Mouse (Mus musculus) thymus, adult 2 months (tissue): ENCODE data around the gene Syt16. TPM values are rescaled to one million over a fixed set of nuclear protein-coding genes. Genes with fewer than 3 reads are reported as not detected.

Source experiments
- DNase-seq: peaks from one replicate; pipeline ENCODE4 v3.0.0; 2021
- H3K27ac ChIP-seq: fragments of 200-500 bp; 2 replicates; pipeline ENCODE4 v1.5.1; 2012; ENCODE audit warnings: low read length, control low read depth; ENCODE audit not compliant: control insufficient read depth, insufficient read depth
- H3K27me3 ChIP-seq: fragments of 200-500 bp; 2 replicates; pipeline ENCODE4 v1.6.1; 2012; ENCODE audit warnings: mild to moderate bottlenecking, low read length, moderate library complexity, mixed read lengths; ENCODE audit not compliant: control insufficient read depth, insufficient read depth
- H3K36me3 ChIP-seq: fragments of 200-500 bp; 2 replicates; pipeline ENCODE4 v1.6.1; 2012; ENCODE audit warnings: mild to moderate bottlenecking, low read length, moderate library complexity; ENCODE audit not compliant: control insufficient read depth, insufficient read depth
- H3K4me1 ChIP-seq: fragments of 200-500 bp; replicated peaks from 2 replicates; pipeline ENCODE4 v1.6.1; 2012; ENCODE audit warnings: low read length; ENCODE audit not compliant: control insufficient read depth, insufficient read depth
- H3K4me3 ChIP-seq: fragments of 200-500 bp; 2 replicates; pipeline ENCODE4 v1.5.1; 2012; ENCODE audit warnings: mild to moderate bottlenecking, low read length, control low read depth, moderate library complexity; ENCODE audit not compliant: control insufficient read depth, insufficient read depth
- CTCF ChIP-seq: fragments of 200-500 bp; IDR thresholded peaks from 2 replicates; pipeline ENCODE4 v1.5.1; 2012; ENCODE audit warnings: mild to moderate bottlenecking, control low read depth, low read length, moderate library complexity, borderline replicate concordance; ENCODE audit not compliant: control insufficient read depth, poor library complexity, insufficient read depth; ENCODE audit errors: extremely low read depth
- POLR2A ChIP-seq: fragments of 200-500 bp; IDR thresholded peaks from 2 replicates; pipeline ENCODE4 v1.6.1; 2012; ENCODE audit warnings: mild to moderate bottlenecking, low read length, control low read depth, moderate library complexity; ENCODE audit not compliant: control insufficient read depth, poor library complexity, insufficient read depth; ENCODE audit errors: extremely low read depth
- WGBS: fragments of 180-500 bp; shearing (Covaris S2); methylation state at CpG from one replicate; pipeline ENCODE4 v1.1.7; 2018; 5-methylcytosine and 5-hydroxymethylcytosine counted together
- polyA plus RNA-seq: library from polyadenylated mRNA; depleted of rRNA; stranded (reverse); fragments of >200 nt; gene quantifications from 2 replicates; pipeline ENCODE4 v1.2.3, GENCODE M21; 2012

The Syt16 gene
- polyA plus RNA-seq, 1 experiment, result not detected

DNA sequence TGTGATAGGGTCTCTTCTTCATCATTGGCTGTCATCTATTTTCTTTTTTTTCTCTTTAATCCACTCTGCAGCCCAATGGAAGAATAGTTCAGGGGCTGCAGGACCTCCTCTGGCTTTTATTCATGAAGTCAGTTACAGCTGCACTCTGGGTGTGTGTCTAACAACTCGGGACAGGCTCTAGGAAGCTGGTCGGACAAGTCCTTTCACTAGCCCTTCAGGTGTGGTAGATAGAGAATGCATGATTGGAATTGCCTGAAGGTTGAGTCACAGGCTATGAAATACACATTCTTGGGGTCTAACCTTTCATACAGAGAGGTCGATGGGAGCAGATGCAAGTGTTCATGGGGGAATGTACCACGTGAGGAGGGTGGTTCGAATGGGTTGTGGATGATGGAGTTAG lies 97.2 kb downstream of the Syt16 start:
- no peak for TF ChIP-seq POLR2A
- no peak for TF ChIP-seq CTCF
- H3K27me3 ChIP-seq, result no peaks in the 10 kb centered on the region
- no peaks in the 10 kb centered on the region for H3K4me1 ChIP-seq
- no peak overlapping the region for H3K4me3 ChIP-seq
- no peak overlapping the region for H3K27ac ChIP-seq
- 89% methylated on average over 5 of the region's 5 CpGs for WGBS
- no peak for DNase-seq
- no peaks in the 10 kb centered on the region for H3K36me3 ChIP-seq

DNA sequence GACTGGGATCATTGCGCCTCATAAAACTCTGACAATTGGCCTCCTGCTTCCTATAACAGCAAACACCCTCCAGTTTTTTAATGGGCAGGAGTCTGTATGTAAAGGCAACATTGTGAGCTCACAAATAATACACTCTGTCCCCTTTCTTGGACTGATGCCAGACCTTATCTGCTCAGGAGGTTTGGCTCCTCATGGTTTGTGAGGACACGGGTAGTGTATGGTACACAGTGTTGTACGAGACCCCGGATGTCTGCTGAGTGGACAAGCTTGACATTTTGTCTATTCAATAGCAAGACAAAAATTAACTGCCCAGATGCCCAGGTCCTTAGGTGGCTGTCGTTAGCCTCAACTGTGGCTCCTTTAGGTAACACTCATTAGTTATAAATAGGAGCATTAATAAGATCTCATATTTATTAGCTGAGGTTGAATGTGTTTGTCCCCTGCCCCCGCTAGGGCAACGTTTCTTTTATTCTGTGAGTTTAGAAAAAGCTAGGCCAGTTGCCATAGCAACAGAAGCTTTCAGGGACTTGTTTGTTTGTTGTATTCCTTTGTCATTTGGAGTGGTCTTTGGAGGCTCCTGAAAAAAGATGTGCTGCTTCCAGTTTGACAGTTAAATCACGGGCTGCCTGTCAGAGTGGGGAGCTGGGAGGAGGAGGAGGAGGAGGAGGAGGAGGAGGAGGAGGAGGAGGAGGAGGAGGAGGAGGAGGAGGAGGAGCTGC lies 101.3 kb downstream of the Syt16 start:
- DNase-seq, result no peak
- Histone ChIP-seq H3K4me1 (no peaks in the 10 kb centered on the region), H3K36me3 (no peaks in the 10 kb centered on the region), H3K27me3 (no peaks in the 10 kb centered on the region), H3K4me3 (no peak overlapping the region), H3K27ac (no peak overlapping the region)
- 81% methylated on average over 8 of the region's 8 CpGs for WGBS
- no peak for TF ChIP-seq CTCF
- TF ChIP-seq POLR2A, result no peak

DNA sequence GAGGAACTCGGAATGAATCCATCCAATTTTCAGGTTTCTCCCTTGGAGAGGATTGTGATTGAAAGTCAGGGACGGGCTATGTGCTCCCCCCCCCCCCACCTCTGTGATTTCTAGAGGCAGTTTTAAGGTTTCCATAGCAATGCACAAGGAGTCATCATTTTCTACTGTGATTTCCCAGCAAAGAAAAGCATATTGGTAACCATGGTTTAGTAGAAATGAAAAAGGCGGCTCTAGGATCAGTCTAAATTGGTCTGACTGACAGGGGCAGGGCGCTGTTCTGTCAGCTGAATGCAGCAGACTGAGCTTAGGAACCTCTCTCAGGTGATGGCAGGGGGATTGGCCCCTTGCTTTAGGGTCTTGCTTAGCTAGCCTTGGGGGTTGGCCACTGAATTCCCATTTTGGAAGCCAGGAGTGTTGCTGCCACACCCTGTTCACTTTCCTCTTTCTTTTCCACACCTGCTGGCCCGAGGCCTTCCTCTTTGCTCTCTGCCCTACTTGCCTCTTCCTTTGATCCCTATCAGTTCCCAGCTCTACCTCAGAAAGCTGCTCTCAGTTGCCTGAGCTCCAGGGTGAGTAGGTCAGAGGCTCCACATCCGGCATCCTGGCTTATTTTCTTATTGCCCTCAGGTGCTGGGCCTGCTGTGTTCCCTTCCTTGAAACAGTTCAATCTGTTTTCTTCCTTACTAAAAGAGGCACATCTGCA lies 108.5 kb downstream of the Syt16 start:
- WGBS, result 79% methylated on average over 6 of the region's 6 CpGs
- Histone ChIP-seq H3K4me3 (no peak overlapping the region), H3K27me3 (no peaks in the 10 kb centered on the region), H3K27ac (no peak overlapping the region), H3K36me3 (no peaks in the 10 kb centered on the region), H3K4me1 (no peaks in the 10 kb centered on the region)
- no peak for DNase-seq
- TF ChIP-seq POLR2A (no peak), CTCF (no peak)

DNA sequence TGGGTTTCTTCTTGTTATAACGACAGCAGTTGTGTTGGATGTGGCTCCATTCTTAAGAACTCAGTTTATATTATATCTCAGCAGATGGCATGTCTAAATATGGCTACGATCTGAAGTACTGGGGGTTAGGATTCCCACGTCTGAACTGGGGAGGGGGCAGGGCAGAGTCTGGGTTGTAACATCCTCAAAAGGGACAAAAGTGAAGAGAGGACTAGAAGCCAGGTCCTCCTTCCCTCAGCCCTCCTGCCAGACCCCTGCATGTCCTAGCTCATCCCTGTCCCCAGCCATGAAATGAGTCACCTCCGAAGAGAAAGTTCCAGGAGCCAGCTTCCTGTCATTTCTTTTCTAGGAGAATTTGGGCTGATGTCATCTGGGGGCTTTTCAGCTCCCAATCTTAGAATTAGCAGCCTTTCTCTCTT lies 111.2 kb downstream of the Syt16 start:
- H3K4me1 ChIP-seq, result no peaks in the 10 kb centered on the region
- H3K27me3 ChIP-seq, result no peaks in the 10 kb centered on the region
- no peaks in the 10 kb centered on the region for H3K36me3 ChIP-seq
- 66% methylated on average over 4 of the region's 4 CpGs for WGBS
- no peak for DNase-seq
- no peak overlapping the region for H3K4me3 ChIP-seq
- TF ChIP-seq POLR2A (no peak), CTCF (no peak)
- no peak overlapping the region for H3K27ac ChIP-seq

DNA sequence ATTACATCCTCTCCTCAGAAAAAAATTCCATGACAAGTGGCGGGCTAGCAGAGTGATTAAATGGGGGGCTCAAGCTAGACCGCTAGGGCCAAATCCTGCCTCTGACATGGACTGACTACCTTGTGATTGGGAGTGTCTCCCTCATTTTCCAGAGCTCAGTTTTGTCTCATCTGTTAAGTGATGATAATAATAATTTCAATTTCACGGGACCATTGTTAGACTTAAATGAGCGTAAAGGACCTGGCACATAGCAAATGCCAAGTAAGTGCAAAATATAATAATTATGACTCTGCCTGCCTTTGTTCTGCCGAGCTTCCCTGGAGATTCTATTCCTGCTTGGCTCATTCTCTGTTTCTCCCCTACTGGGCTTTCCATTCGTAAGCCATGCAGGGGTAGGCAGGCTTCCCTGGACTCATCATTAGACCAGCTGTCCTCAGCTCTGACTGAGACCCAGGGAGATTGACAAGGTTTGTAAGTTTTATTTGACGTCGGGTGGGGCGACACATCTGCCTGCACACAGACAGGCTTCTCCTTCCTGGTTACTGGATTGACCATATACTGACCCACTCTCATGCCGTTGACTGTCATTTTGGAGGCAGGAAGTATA lies 112.1 kb downstream of the Syt16 start:
- no peak overlapping the region for H3K4me3 ChIP-seq
- no peak overlapping the region for H3K27ac ChIP-seq
- H3K4me1 ChIP-seq, result no peaks in the 10 kb centered on the region
- H3K27me3 ChIP-seq, result no peaks in the 10 kb centered on the region
- no peak for TF ChIP-seq CTCF
- no peak for TF ChIP-seq POLR2A
- DNase-seq, result no peak
- H3K36me3 ChIP-seq, result no peaks in the 10 kb centered on the region
- WGBS, result 93% methylated on average over 10 of the region's 10 CpGs

DNA sequence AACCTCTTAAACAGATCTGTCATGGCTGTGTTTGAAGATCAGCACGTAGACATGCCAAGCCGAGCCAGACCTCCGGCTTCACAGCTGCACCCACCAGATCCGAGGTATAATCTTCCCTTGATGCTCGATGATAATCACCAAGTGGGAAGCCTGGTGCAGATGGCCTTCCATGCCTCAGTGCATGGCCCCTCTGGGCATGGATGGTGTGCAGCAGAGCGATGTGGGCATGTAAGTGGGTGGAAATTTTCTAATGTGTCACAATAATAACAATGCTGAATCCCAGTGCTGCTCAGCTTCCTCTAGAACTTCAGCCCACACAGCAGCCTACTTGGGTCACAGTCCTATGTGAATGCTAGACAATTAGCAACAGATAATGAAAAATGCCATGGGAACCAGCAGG lies 119.4 kb downstream of the Syt16 start:
- Histone ChIP-seq H3K27me3 (no peaks in the 10 kb centered on the region), H3K4me3 (no peak overlapping the region), H3K36me3 (no peaks in the 10 kb centered on the region), H3K4me1 (no peaks in the 10 kb centered on the region), H3K27ac (no peak overlapping the region)
- DNase-seq, result no peak
- 94% methylated on average over 6 of the region's 6 CpGs for WGBS
- TF ChIP-seq POLR2A (no peak), CTCF (no peak)

DNA sequence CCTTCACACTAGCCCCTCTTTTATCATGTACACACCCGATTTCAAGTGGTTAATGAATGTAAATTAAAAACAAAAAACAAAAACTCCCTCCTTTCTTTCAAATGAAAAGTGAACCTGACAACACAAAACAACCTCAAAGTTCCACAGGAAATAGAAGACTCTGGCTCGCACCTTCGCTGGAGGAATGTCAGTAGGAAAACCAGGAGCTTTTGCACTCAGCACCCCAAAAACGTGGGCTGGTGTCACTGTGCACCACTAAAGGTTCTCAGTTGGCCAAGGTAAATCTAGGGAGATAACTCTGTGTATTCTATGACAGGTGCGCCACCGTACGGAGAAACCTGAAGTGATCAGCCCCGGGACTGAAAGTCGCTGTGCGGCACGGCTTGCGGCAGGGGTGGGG lies 128.3 kb downstream of the Syt16 start:
- WGBS, result 83% methylated on average over 12 of the region's 12 CpGs
- Histone ChIP-seq H3K4me1 (no peaks in the 10 kb centered on the region), H3K27ac (no peak overlapping the region), H3K27me3 (no peaks in the 10 kb centered on the region), H3K4me3 (no peak overlapping the region), H3K36me3 (no peaks in the 10 kb centered on the region)
- TF ChIP-seq POLR2A (no peak), CTCF (no peak)
- DNase-seq, result no peak
